Mouse (Mus musculus) small intestine, adult 2 months (tissue): ENCODE data around the gene Krtap24-1.

ENCODE experiments used
- CTCF ChIP-seq: fragments of 200-500 bp; IDR thresholded peaks from 2 replicates; pipeline ENCODE4 v1.5.1; 2012; ENCODE audit warnings: low read depth, mild to moderate bottlenecking, control low read depth, inconsistent platforms, low read length, moderate library complexity, mixed read lengths; ENCODE audit not compliant: insufficient replicate concordance, insufficient read length; ENCODE audit errors: extremely low read depth
- POLR2A ChIP-seq: fragments of 200-500 bp; IDR thresholded peaks from 2 replicates; pipeline ENCODE4 v1.6.1; 2012; ENCODE audit warnings: low read depth, mild to moderate bottlenecking, control low read depth, inconsistent platforms, low read length, moderate library complexity

DNA sequence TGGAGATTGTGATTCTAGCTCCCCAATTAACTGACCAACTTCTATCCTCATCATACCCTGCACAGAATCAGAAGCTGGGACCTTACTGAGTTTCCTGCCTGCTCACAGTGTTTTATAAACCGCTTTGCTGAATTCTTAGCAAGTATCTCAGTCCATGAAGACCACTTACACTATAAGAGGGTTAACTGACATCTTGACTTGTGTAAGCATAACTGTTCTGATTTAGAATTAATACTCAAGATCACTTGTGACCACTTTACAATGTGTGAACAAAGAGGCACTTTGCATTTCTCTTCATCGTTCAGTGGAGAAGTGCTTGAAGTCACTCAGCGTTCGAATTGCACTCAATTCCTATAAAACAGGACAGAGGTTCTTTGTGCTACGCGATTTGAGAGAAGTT, 7.5 kb downstream of the Krtap24-1 start:
- no peak for TF ChIP-seq POLR2A
- no peak for TF ChIP-seq CTCF
